Mouse (Mus musculus): ENCODE results near the gene Ano10.

- TF ChIP-seq CTCF (IDR thresholded peaks at IDR 0.05; ENCODE audit: borderline replicate concordance, insufficient read depth, low read length) = no peak
- no peak for TF ChIP-seq POLR2A (IDR thresholded peaks at IDR 0.05; ENCODE audit: low read depth, low read length)
Observed at GRCm38 (mm10) chr9:122157079-122157441, 137.2 kb downstream of the Ano10 start.

Data from embryonic fibroblast, embryonic 13.5 days (primary cell).